Mouse (Mus musculus) kidney, adult 8-10 months (tissue): ENCODE results near the gene C530008M17Rik.

Source experiments
- DNase-seq, 2 experiments: peaks; one replicate each; pipeline ENCODE4 v3.0.0; 2022

C530008M17Rik gene

GRCm38 (mm10) chr5:76666026-76666756 is 9.9 kb downstream of the C530008M17Rik start:
- no peak for DNase-seq

- DNase-seq: no peak
These were observed 11.8 kb downstream of the C530008M17Rik start for GRCm38 (mm10) chr5:76668118-76668517.

- no peak for DNase-seq
These were observed 12.2 kb downstream of the C530008M17Rik start for GRCm38 (mm10) chr5:76668547-76668946.

GRCm38 (mm10) chr5:76670183-76670582 is 13.9 kb downstream of the C530008M17Rik start:
- no peak for DNase-seq

- DNase-seq: no peak
These were observed 17.8 kb downstream of the C530008M17Rik start for GRCm38 (mm10) chr5:76674022-76674653.

- DNase-seq: no peak
These were observed 19.1 kb downstream of the C530008M17Rik start for GRCm38 (mm10) chr5:76675369-76675768.

- no peak for DNase-seq
These were observed 24.6 kb downstream of the C530008M17Rik start for GRCm38 (mm10) chr5:76680959-76681358.

- DNase-seq: no peak
These were observed 25.8 kb downstream of the C530008M17Rik start for GRCm38 (mm10) chr5:76681895-76682656.

- DNase-seq: no peak
These were observed 27.1 kb downstream of the C530008M17Rik start for GRCm38 (mm10) chr5:76683455-76683854.

- no peak for DNase-seq
These were observed 28.6 kb downstream of the C530008M17Rik start for GRCm38 (mm10) chr5:76684658-76685605.

- DNase-seq: no peak
These were observed 31.8 kb downstream of the C530008M17Rik start for GRCm38 (mm10) chr5:76687961-76688600.

- no peak for DNase-seq
These were observed 32.3 kb downstream of the C530008M17Rik start for GRCm38 (mm10) chr5:76688643-76689042.

GRCm38 (mm10) chr5:76690177-76690593 is 33.9 kb downstream of the C530008M17Rik start:
- DNase-seq: no peak

GRCm38 (mm10) chr5:76691251-76691650 is 34.9 kb downstream of the C530008M17Rik start:
- no peak for DNase-seq

- DNase-seq: no peak
These were observed 35.6 kb downstream of the C530008M17Rik start for GRCm38 (mm10) chr5:76691706-76692424.

GRCm38 (mm10) chr5:76697536-76697935 is 41.2 kb downstream of the C530008M17Rik start:
- no peak for DNase-seq

GRCm38 (mm10) chr5:76698187-76698586 is 41.9 kb downstream of the C530008M17Rik start:
- DNase-seq: no peak

GRCm38 (mm10) chr5:76701127-76701853 is 45.0 kb downstream of the C530008M17Rik start:
- DNase-seq: no peak

GRCm38 (mm10) chr5:76702104-76702503 is 45.8 kb downstream of the C530008M17Rik start:
- no peak for DNase-seq

- DNase-seq: no peak
These were observed 46.3 kb downstream of the C530008M17Rik start for GRCm38 (mm10) chr5:76702646-76703045.
